Mouse (Mus musculus) gastrocnemius, postnatal 4 days (tissue): Measurements from ENCODE around the gene Ubr3. TPM values are rescaled to one million over a fixed set of nuclear protein-coding genes. Genes with fewer than 3 reads are reported as not detected.

Experiments
- DNase-seq, 2 experiments: peaks; one replicate each; pipeline ENCODE4 v3.0.0; 2021 to 2022; ENCODE audit warnings: low spot score in 2 of 2, mixed read lengths in 2 of 2
- long read RNA-seq, 2 experiments: library from polyadenylated mRNA; stranded (forward); transcript quantifications; one replicate each; pipeline ENCODE4 v2.0.0; 2021
- total RNA-seq, 2 experiments: library from RNA; stranded (reverse); gene quantifications; 2 replicates each; pipeline ENCODE4 v1.2.3; 2021

Gene Ubr3
- total RNA-seq: 100 to 1,000 TPM in 1 of 2 experiments, 10 to 100 TPM in 1; 95.3 to 106 TPM
- long read RNA-seq, experiment 1, full-length matches to known transcripts: 2 of 22 reads
- long read RNA-seq, experiment 1, partial matches to known transcripts: 14 of 22 reads
- long read RNA-seq, experiment 1, other reads (novel, unspliced or antisense): 6 of 22 reads
- long read RNA-seq, experiment 2, full-length matches to known transcripts: 3 of 32 reads
- long read RNA-seq, experiment 2, partial matches to known transcripts: 17 of 32 reads
- long read RNA-seq, experiment 2, other reads (novel, unspliced or antisense): 12 of 32 reads

GRCm38 (mm10) chr2:69897039-69897617 lies at the start of gene Ubr3:
TSS of gene Ubr3 (plus strand) at chr2:69897246.
- peak; percentile 98 to 99 for DNase-seq

DNA sequence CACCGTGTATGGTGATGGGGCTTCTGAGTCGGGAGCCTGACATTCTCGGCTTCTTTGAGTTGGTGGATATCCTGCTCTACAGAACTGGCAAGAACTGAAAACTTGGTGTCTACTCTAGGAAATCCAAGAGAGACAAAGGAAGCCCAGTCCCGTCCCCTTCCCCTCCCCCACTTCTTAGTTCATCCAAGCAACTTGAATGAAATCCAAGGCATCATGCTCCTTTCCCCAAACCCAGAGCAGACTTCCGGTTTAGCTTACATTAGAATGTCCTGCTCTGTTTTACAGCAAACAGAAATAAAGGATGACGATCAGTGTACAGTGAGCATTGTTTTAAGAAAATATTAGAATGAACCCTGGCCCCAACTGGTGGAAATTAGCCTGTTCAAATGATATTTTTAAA lies 47.8 kb upstream of the Ubr3 start:
- DNase-seq: no peak

DNA sequence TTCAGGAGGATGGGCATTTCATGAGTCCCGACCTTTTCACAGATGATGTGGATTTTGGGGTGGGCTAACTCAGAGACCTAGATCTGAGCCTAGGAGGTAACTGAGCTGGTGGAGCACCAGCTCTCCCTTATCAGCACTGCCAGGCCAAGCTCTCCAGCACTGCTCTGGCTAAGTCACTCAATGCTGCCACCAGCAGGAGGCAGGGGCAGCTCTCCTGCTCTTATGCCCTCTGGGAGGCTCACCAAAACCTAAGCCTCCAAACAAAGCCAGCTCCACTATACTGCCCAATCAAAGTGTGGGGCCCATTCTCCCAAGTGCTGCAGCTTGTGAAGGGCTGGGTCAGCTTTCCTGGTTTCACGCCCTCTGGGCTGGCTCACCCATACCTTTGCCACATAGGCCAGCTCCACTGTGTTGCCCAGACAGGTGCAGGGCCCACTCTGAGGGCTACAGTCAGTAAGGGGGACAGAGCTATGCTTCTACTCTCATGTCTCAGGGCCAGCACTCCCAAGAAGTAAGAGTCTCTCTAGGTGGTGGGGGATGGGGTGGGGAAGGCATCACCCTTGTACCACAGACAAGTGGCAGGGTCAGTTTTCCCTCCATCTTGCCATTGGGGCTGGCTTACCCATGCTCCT lies 45.5 kb upstream of the Ubr3 start:
- no peak for DNase-seq

- no peak for DNase-seq
Measured at GRCm38 (mm10) chr2:69856392-69856791, 40.7 kb upstream of the Ubr3 start.

- DNase-seq: no peak
Measured at GRCm38 (mm10) chr2:69857882-69858281, 39.2 kb upstream of the Ubr3 start.

DNA sequence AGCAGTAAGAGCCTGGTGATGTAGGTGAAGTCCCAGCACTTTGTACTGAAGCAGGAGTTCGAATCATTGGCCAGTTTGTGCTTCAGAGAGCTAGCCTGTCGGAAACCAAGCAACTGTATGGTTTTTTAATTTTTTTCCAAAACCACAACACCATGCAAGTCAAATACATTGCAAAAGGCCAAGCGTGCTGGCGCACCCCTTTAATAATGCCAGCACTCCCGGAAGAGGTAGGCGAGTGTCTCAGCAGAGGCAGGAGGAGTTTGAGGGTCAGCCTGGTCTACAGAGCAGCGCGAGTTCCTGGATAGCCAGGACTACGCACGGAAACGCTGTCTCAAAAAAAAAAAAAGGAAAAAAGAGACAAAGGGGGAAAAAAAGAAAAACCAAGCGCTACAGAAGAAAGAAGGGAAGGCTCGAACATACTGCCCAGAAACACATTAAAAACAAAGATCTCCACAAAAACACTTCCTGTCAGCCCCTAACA lies 36.0 kb upstream of the Ubr3 start:
- DNase-seq: no peak

- peak; percentile 90 to 93 for DNase-seq
Measured at GRCm38 (mm10) chr2:69861485-69862091, 35.5 kb upstream of the Ubr3 start, which contains the start of gene Ssb. TSS of gene Ssb (plus strand) at chr2:69861562.

DNA sequence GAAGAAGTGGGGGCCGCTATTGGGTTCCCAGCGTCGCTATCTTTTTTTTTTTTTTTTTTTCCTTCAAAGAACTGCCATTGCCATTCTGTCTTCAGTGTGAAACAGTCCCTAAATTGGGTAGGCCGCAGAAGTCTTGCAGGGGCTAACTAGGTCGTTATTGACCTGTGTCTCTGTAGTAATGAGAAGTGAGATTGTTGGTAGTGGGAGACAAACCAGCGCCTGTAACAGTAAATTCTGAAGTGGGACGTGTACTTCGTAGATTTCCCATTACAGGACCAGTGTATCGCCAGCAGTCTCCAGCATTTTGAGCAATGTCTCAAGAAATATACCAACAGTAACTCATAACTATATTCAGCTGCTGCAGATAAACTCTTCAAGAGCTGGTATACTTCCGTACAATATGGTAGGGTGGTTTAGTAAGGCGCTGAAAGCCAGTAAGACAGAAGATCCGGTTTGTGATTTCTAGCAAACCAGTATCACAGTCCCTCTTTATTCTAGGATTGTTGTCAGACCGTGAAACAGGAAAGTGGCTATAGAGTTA lies 34.9 kb upstream of the Ubr3 start:
- DNase-seq: no peak

GRCm38 (mm10) chr2:69883990-69884391 lies 13.1 kb upstream of the Ubr3 start:
- DNase-seq: no peak

DNA sequence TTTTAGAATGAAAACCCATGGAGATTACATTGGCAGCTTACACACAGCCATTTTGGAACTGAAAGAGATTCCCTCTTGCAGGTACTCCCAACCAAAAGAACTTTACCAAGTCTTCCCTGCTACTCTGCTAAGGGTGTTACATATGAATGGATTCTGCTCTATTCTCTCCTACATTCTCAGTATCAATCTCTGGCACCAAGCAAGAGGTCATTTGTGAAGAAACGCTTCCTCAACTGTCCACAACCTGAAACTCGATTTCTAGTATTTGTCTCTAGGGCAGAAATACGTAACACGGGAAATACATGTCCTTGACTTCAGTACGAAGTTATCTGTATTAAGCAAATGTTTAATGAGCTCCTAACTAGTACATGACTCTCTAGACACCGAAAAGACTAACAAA lies 12.5 kb upstream of the Ubr3 start:
- no peak for DNase-seq

GRCm38 (mm10) chr2:69885050-69885449 lies 12.0 kb upstream of the Ubr3 start:
- no peak for DNase-seq

- peak; percentile 82 to 90 for DNase-seq
Measured at GRCm38 (mm10) chr2:69885451-69886305, 11.4 kb upstream of the Ubr3 start, which contains the start of gene Mettl5. TSS of gene Mettl5 (minus strand) at chr2:69885615.

GRCm38 (mm10) chr2:69888957-69889356 lies 8.1 kb upstream of the Ubr3 start:
- no peak for DNase-seq

DNA sequence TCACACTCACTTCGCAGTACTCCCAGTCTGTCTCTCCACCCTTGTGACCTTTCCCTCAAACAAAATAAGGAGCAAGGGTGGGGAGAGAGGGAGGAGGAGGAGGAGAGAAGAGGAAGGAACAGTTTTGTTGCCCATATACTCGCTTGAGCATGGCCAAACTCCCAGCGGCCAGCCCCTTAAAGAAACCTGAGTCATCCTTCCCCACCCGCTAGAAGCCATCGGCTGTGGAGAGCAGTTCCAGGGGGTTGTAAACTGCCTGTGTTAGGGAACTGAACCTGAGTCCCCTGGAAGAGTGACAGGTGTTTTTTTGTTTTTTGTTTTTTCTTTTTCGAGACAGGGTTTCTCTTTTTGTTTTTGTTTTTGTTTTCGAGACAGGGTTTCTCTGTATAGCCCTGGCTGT lies 6.2 kb upstream of the Ubr3 start:
- DNase-seq: no peak

GRCm38 (mm10) chr2:69893145-69893544 lies 3.9 kb upstream of the Ubr3 start:
- no peak for DNase-seq

GRCm38 (mm10) chr2:69893891-69894290 lies 3.2 kb upstream of the Ubr3 start:
- DNase-seq: no peak

GRCm38 (mm10) chr2:69895502-69896223 lies 1.4 kb upstream of the Ubr3 start:
- DNase-seq: no peak

- DNase-seq: no peak
Measured at GRCm38 (mm10) chr2:69896224-69896581, 843 bp upstream of the Ubr3 start.

- peak; percentile 35 to 58 for DNase-seq
Measured at GRCm38 (mm10) chr2:69897618-69898575, 851 bp downstream of the Ubr3 start.
